Mouse (Mus musculus): Measurements from ENCODE around the gene Rtl8b. TPM values are rescaled to one million over a fixed set of nuclear protein-coding genes. Genes with fewer than 3 reads are reported as not detected.

Rtl8b gene
- 31.7 TPM for polyA plus RNA-seq (2017; shearing (Covaris generic))

GRCm38 (mm10) chrX:53670294-53670693 is at the start of gene Rtl8b:
Gene Rtl8b (minus strand): TSS chrX:53670408.

GRCm38 (mm10) chrX:53642980-53643961 is 26.9 kb downstream of the Rtl8b start, which contains the start of gene Rtl8a:
Gene Rtl8a (minus strand): TSS chrX:53643682.

Other genes starting within 250 kb of the Rtl8b start
- gene Etd, start 235.5 kb downstream of the Rtl8b start, polyA plus RNA-seq (2017; shearing (Covaris generic)) = not detected
- 21.5 TPM for gene Rtl8c, start 62.4 kb downstream of the Rtl8b start, polyA plus RNA-seq (2017; shearing (Covaris generic))
- not detected for gene Gm14597, start 61.4 kb downstream of the Rtl8b start, polyA plus RNA-seq (2017; shearing (Covaris generic))
- gene Rtl8a, start 26.7 kb downstream of the Rtl8b start, polyA plus RNA-seq (2017; shearing (Covaris generic)) = 33.7 TPM
- gene 4930502E18Rik, start 54.4 kb upstream of the Rtl8b start, polyA plus RNA-seq (2017; shearing (Covaris generic)) = not detected
- not detected for gene 1700013H16Rik, start 87.4 kb upstream of the Rtl8b start, polyA plus RNA-seq (2017; shearing (Covaris generic))
- gene Zfp36l3, start 106.0 kb upstream of the Rtl8b start, polyA plus RNA-seq (2017; shearing (Covaris generic)) = not detected
- 3.1 TPM for gene Xlr, start 127.3 kb upstream of the Rtl8b start, polyA plus RNA-seq (2017; shearing (Covaris generic))